Comparison of ENCODE assay signal across 23 mouse cellular contexts in the genomic region with DNA sequence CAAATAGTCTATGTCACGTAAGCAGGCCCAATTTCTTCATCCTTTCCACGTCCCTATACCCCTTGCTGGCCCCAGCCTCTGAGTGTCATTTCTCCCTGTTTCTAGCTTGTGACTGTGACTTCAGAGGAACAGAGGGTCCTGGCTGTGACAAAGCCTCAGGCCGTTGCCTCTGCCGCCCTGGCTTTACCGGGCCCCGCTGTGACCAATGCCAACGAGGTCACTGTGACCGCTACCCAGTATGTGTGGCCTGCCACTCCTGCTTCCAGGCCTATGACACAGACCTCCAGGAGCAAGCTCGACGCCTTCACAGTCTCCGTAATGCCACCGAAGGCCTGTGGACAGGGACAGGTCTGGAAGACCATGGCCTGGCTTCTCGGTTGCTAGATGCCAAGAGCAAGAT. TPM values are rescaled to one million over a fixed set of nuclear protein-coding genes. Genes with fewer than 3 reads are reported as not detected.
"Had no signal": no experiment of that assay in that cellular context is flagged by ENCODE, and none has a peak within 500 bp of the region (broad histone marks: within the 10 kb centered on the region; RNA-seq: fewer than 3 reads in every experiment).

No protein-coding gene starts in this region.

- H3K27me3 ChIP-seq: limb, embryonic 13.5 days; liver, embryonic 15.5 days; lung, embryonic 15.5 days; neural tube, embryonic 13.5 days had no signal

- H3K4me2 ChIP-seq: limb, embryonic 13.5 days; liver, embryonic 12.5 days; liver, embryonic 15.5 days; lung, embryonic 15.5 days; midbrain, embryonic 13.5 days; neural tube, embryonic 13.5 days had no signal

- H3K4me3 ChIP-seq: layer of hippocampus, adult 2 months; limb, embryonic 10.5 days; limb, embryonic 13.5 days; liver, embryonic 12.5 days; liver, embryonic 15.5 days; lung, embryonic 15.5 days; megakaryocyte, embryonic 14.5 days; midbrain, embryonic 10.5 days; midbrain, embryonic 13.5 days; myocyte; neural tube, embryonic 13.5 days had no signal

- DNase-seq: kidney, postnatal 25 days; layer of hippocampus, postnatal 36 days; liver; lung, adult 18-20 months; lung, postnatal 10 days; lung, postnatal 36 days; thymus, adult 18-20 months; thymus, postnatal 36 days had no signal

- H3K36me3 ChIP-seq: limb, embryonic 10.5 days; limb, embryonic 13.5 days; liver, embryonic 12.5 days; liver, embryonic 15.5 days; lung, embryonic 15.5 days; midbrain, embryonic 10.5 days; midbrain, embryonic 13.5 days; neural tube, embryonic 13.5 days had no signal

- H3K9ac ChIP-seq: limb, embryonic 13.5 days; liver, embryonic 12.5 days; liver, embryonic 15.5 days; lung, embryonic 15.5 days; midbrain, embryonic 13.5 days; neural tube, embryonic 13.5 days had no signal

- H3K27ac ChIP-seq: kidney, postnatal 0 days; layer of hippocampus, adult 2 months; limb, embryonic 10.5 days; limb, embryonic 13.5 days; liver, embryonic 12.5 days; liver, embryonic 15.5 days; lung, embryonic 15.5 days; midbrain, embryonic 10.5 days; midbrain, embryonic 13.5 days; neural tube, embryonic 13.5 days had no signal

- ATAC-seq: liver, embryonic 12.5 days; midbrain, embryonic 13.5 days; midbrain, embryonic 16.5 days had no signal

- H3K9me3 ChIP-seq: limb, embryonic 10.5 days; limb, embryonic 13.5 days; liver, embryonic 12.5 days; liver, embryonic 15.5 days; lung, embryonic 15.5 days; megakaryocyte, embryonic 14.5 days; midbrain, embryonic 10.5 days; midbrain, embryonic 13.5 days; neural tube, embryonic 13.5 days had no signal

- H3K4me1 ChIP-seq: liver, embryonic 12.5 days; liver, embryonic 15.5 days; lung, embryonic 15.5 days had no signal

RNA-seq across cellular contexts. Expression of gene Camk1g, which starts 38.1 kb away (rescaled TPM):
- total RNA-seq: monocyte, adult 5-6 weeks; neutrophil, adult 5-6 weeks had no signal
